ENCODE assay signal across 19 mouse cellular contexts in the genomic region with DNA sequence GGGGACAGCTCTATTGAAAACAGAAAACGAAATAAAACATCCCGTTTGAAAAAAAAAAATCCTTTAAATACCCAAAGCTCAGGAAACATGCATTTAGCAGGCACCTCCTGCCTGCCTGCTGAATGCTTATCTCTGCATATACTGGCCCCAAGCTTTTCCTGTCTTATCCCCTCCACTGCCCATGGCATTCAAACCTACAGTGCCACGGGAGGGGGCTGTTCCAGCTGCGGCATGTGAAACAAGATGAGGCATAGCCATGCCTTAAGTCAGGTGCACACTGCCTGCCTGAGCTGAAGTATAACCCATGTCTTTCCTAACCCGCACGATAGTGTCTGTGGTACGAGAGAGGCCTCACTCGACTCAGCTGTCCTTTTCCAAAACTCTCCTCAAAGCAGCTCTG. TPM values are rescaled to one million over a fixed set of nuclear protein-coding genes. Genes with fewer than 3 reads are reported as not detected.
"Had no signal": no experiment of that assay in that cellular context is flagged by ENCODE, and none has a peak within 500 bp of the region (broad histone marks: within the 10 kb centered on the region; RNA-seq: fewer than 3 reads in every experiment).

No protein-coding gene starts in this region.

- H3K9ac ChIP-seq: limb, embryonic 12.5 days; lung, embryonic 15.5 days; midbrain, embryonic 15.5 days; neural tube, embryonic 13.5 days; stomach, embryonic 15.5 days had no signal

- H3K36me3 ChIP-seq: limb, embryonic 12.5 days; lung, embryonic 15.5 days; midbrain, embryonic 15.5 days; stomach, embryonic 15.5 days had no signal

- H3K27ac ChIP-seq: kidney, postnatal 0 days; limb, embryonic 12.5 days; lung, embryonic 15.5 days; macrophage; midbrain, embryonic 15.5 days; neural tube, embryonic 13.5 days; stomach, embryonic 15.5 days had no signal

- H3K4me2 ChIP-seq: limb, embryonic 12.5 days; lung, embryonic 15.5 days; midbrain, embryonic 11.5 days; midbrain, embryonic 15.5 days; neural tube, embryonic 13.5 days; stomach, embryonic 15.5 days had no signal

- H3K4me3 ChIP-seq: limb, embryonic 12.5 days; lung, embryonic 15.5 days; midbrain, embryonic 15.5 days; neural tube, embryonic 13.5 days; stomach, embryonic 15.5 days had no signal

- ATAC-seq: midbrain, embryonic 15.5 days had no signal

- H3K9me3 ChIP-seq: limb, embryonic 12.5 days; lung, embryonic 15.5 days; midbrain, embryonic 15.5 days; neural tube, embryonic 13.5 days; stomach, embryonic 15.5 days had no signal

- H3K27me3 ChIP-seq: limb, embryonic 12.5 days; lung, embryonic 15.5 days; midbrain, embryonic 15.5 days; neural tube, embryonic 13.5 days; stomach, embryonic 15.5 days had no signal

- H3K4me1 ChIP-seq: limb, embryonic 12.5 days; lung, embryonic 15.5 days; midbrain, embryonic 15.5 days; neural tube, embryonic 13.5 days; stomach, embryonic 15.5 days had no signal

- DNase-seq: kidney, adult 11 months; kidney, adult 9 months; kidney, postnatal 36 days; lung, postnatal 14 days; retina, postnatal 1 day; right cerebral cortex, postnatal 4 days; spleen, adult 18-20 months; thymus, postnatal 4 days had no signal

RNA-seq across cellular contexts. Expression of a gene that starts 4.0 kb away (rescaled TPM):
- total RNA-seq: liver, adult 2 months; monocyte, adult 5-6 weeks had no signal
- polyA plus RNA-seq: kidney, postnatal 0 days; limb, embryonic 12.5 days; liver, embryonic 16.5 days; macrophage had no signal
